Mouse (Mus musculus): ENCODE data around the gene Mia3. TPM values are rescaled to one million over a fixed set of nuclear protein-coding genes. Genes with fewer than 3 reads are reported as not detected.
"Not testable (repeated sequence)": the region's sequence is repeated elsewhere in the genome, so short reads cannot be mapped to it uniquely, and the experiment has no call there.

Mia3 gene
- polyA plus RNA-seq, 1 experiment from 2014 or later, result 67.3 TPM

GRCm38 (mm10) chr1:183349840-183350239, 19.5 kb downstream of the Mia3 start:
- Histone ChIP-seq H3K27me3 (replicated peaks; ENCODE audit: control insufficient read depth, insufficient read depth, low read length) (no peaks in the 10 kb centered on the region), H3K4me1 (ENCODE audit: control insufficient read depth, insufficient read depth, low read length) (peaks cover 7% of the 10 kb centered on the region), H3K4me2 (ENCODE audit: low read depth, low read length) (no peak overlapping the region), H3K9ac (ENCODE audit: low read depth, low read length) (no peak overlapping the region), H3K9me3 (ENCODE audit: control insufficient read depth, low read length) (no peaks in the 10 kb centered on the region), H3K27ac (ENCODE audit: low read length) (no peak overlapping the region), H3K36me3 (ENCODE audit: control insufficient read depth, insufficient read depth, low read length) (peaks cover 12% of the 10 kb centered on the region), H3K4me3 (ENCODE audit: low read length) (no peak overlapping the region)
- ATAC-seq, result no peak
- 19% methylated on average over 6 of the region's 6 CpGs for WGBS

GRCm38 (mm10) chr1:183345817-183346195, 23.5 kb downstream of the Mia3 start:
- Histone ChIP-seq H3K27me3 (replicated peaks; ENCODE audit: control insufficient read depth, insufficient read depth, low read length) (no peaks in the 10 kb centered on the region), H3K4me3 (ENCODE audit: low read length) (peak overlapping the region; percentile 83), H3K4me2 (ENCODE audit: low read depth, low read length) (peak overlapping the region; percentile 90), H3K9me3 (ENCODE audit: control insufficient read depth, low read length) (no peaks in the 10 kb centered on the region), H3K27ac (ENCODE audit: low read length) (peak overlapping the region; percentile 38), H3K9ac (ENCODE audit: low read depth, low read length) (peak overlapping the region; percentile 87), H3K36me3 (ENCODE audit: control insufficient read depth, insufficient read depth, low read length) (peaks cover 3% of the 10 kb centered on the region), H3K4me1 (ENCODE audit: control insufficient read depth, insufficient read depth, low read length) (peaks cover 7% of the 10 kb centered on the region)
- WGBS, result 1% methylated on average over 10 of the region's 10 CpGs
- no peak for ATAC-seq

- Histone ChIP-seq H3K9me3 (ENCODE audit: control insufficient read depth, low read length) (no peaks in the 10 kb centered on the region), H3K36me3 (ENCODE audit: control insufficient read depth, insufficient read depth, low read length) (peaks cover 3% of the 10 kb centered on the region), H3K4me1 (ENCODE audit: control insufficient read depth, insufficient read depth, low read length) (peaks cover 7% of the 10 kb centered on the region), H3K4me3 (ENCODE audit: low read length) (peak overlapping the region; percentile 83), H3K4me2 (ENCODE audit: low read depth, low read length) (peak overlapping the region; percentile 90), H3K9ac (ENCODE audit: low read depth, low read length) (peak overlapping the region; percentile 87), H3K27me3 (replicated peaks; ENCODE audit: control insufficient read depth, insufficient read depth, low read length) (no peaks in the 10 kb centered on the region), H3K27ac (ENCODE audit: low read length) (peak overlapping the region; percentile 87)
- WGBS, result under 1% methylated on average over 72 of the region's 72 CpGs
- ATAC-seq, result peak; percentile 98
These were observed 24.2 kb downstream of the Mia3 start for GRCm38 (mm10) chr1:183344886-183345816.

- H3K4me1 ChIP-seq (ENCODE audit: control insufficient read depth, insufficient read depth, low read length); ATAC-seq; H3K4me2 ChIP-seq (ENCODE audit: low read depth, low read length); H3K9ac ChIP-seq (ENCODE audit: low read depth, low read length); H3K36me3 ChIP-seq (ENCODE audit: control insufficient read depth, insufficient read depth, low read length); H3K27me3 ChIP-seq (replicated peaks; ENCODE audit: control insufficient read depth, insufficient read depth, low read length); H3K27ac ChIP-seq (ENCODE audit: low read length); H3K9me3 ChIP-seq (ENCODE audit: control insufficient read depth, low read length); H3K4me3 ChIP-seq (ENCODE audit: low read length): not testable (repeated sequence)
- WGBS, result 100% methylated on average over 1 of the region's 1 CpGs
These were observed 26.5 kb downstream of the Mia3 start for GRCm38 (mm10) chr1:183342902-183343301.

- H3K27me3 ChIP-seq (replicated peaks; ENCODE audit: control insufficient read depth, insufficient read depth, low read length), result no peaks in the 10 kb centered on the region
- H3K9me3 ChIP-seq (ENCODE audit: control insufficient read depth, low read length), result peaks cover 3% of the 10 kb centered on the region; the same call in 1 of the 2 replicates
- no peak overlapping the region for H3K27ac ChIP-seq (ENCODE audit: low read length)
- H3K4me3 ChIP-seq (ENCODE audit: low read length), result no peak overlapping the region
- no peak overlapping the region for H3K9ac ChIP-seq (ENCODE audit: low read depth, low read length)
- WGBS, result 91% methylated on average over 8 of the region's 8 CpGs
- ATAC-seq, result no peak
- no peaks in the 10 kb centered on the region for H3K4me1 ChIP-seq (ENCODE audit: control insufficient read depth, insufficient read depth, low read length)
- H3K36me3 ChIP-seq (ENCODE audit: control insufficient read depth, insufficient read depth, low read length), result peaks cover 29% of the 10 kb centered on the region
- no peak overlapping the region for H3K4me2 ChIP-seq (ENCODE audit: low read depth, low read length)
These were observed 42.2 kb downstream of the Mia3 start for GRCm38 (mm10) chr1:183327171-183327570.

- Histone ChIP-seq H3K36me3 (ENCODE audit: control insufficient read depth, insufficient read depth, low read length) (peaks cover 17% of the 10 kb centered on the region), H3K4me3 (ENCODE audit: low read length) (no peak overlapping the region), H3K4me2 (ENCODE audit: low read depth, low read length) (no peak overlapping the region), H3K27ac (ENCODE audit: low read length) (no peak overlapping the region), H3K27me3 (replicated peaks; ENCODE audit: control insufficient read depth, insufficient read depth, low read length) (no peaks in the 10 kb centered on the region), H3K9ac (ENCODE audit: low read depth, low read length) (no peak overlapping the region), H3K9me3 (ENCODE audit: control insufficient read depth, low read length) (peaks cover 3% of the 10 kb centered on the region; the same call in 1 of the 2 replicates), H3K4me1 (ENCODE audit: control insufficient read depth, insufficient read depth, low read length) (no peaks in the 10 kb centered on the region)
- ATAC-seq, result no peak
- 95% methylated on average over 6 of the region's 6 CpGs for WGBS
These were observed 44.9 kb downstream of the Mia3 start for GRCm38 (mm10) chr1:183324433-183324832.

GRCm38 (mm10) chr1:183323923-183324322, 45.4 kb downstream of the Mia3 start:
- Histone ChIP-seq H3K27me3 (replicated peaks; ENCODE audit: control insufficient read depth, insufficient read depth, low read length) (no peaks in the 10 kb centered on the region), H3K27ac (ENCODE audit: low read length) (no peak overlapping the region), H3K36me3 (ENCODE audit: control insufficient read depth, insufficient read depth, low read length) (peaks cover 17% of the 10 kb centered on the region), H3K9me3 (ENCODE audit: control insufficient read depth, low read length) (peaks cover 3% of the 10 kb centered on the region; the same call in 1 of the 2 replicates), H3K4me1 (ENCODE audit: control insufficient read depth, insufficient read depth, low read length) (no peaks in the 10 kb centered on the region), H3K4me3 (ENCODE audit: low read length) (no peak overlapping the region), H3K9ac (ENCODE audit: low read depth, low read length) (no peak overlapping the region), H3K4me2 (ENCODE audit: low read depth, low read length) (no peak overlapping the region)
- 96% methylated on average over 2 of the region's 2 CpGs for WGBS
- ATAC-seq, result no peak

GRCm38 (mm10) chr1:183322496-183322895, 46.9 kb downstream of the Mia3 start:
- not testable (repeated sequence) for H3K4me1 ChIP-seq (ENCODE audit: control insufficient read depth, insufficient read depth, low read length); H3K9ac ChIP-seq (ENCODE audit: low read depth, low read length); H3K4me2 ChIP-seq (ENCODE audit: low read depth, low read length); H3K27me3 ChIP-seq (replicated peaks; ENCODE audit: control insufficient read depth, insufficient read depth, low read length); H3K27ac ChIP-seq (ENCODE audit: low read length); H3K4me3 ChIP-seq (ENCODE audit: low read length); H3K9me3 ChIP-seq (ENCODE audit: control insufficient read depth, low read length); ATAC-seq
- H3K36me3 ChIP-seq (ENCODE audit: control insufficient read depth, insufficient read depth, low read length), result peaks cover 22% of the 10 kb centered on the region
- WGBS, result 84% methylated on average over 5 of the region's 5 CpGs

- Histone ChIP-seq H3K4me1 (ENCODE audit: control insufficient read depth, insufficient read depth, low read length) (no peaks in the 10 kb centered on the region), H3K9me3 (ENCODE audit: control insufficient read depth, low read length) (peaks cover 3% of the 10 kb centered on the region; the same call in 1 of the 2 replicates), H3K9ac (ENCODE audit: low read depth, low read length) (no peak overlapping the region), H3K4me2 (ENCODE audit: low read depth, low read length) (no peak overlapping the region), H3K27me3 (replicated peaks; ENCODE audit: control insufficient read depth, insufficient read depth, low read length) (no peaks in the 10 kb centered on the region), H3K36me3 (ENCODE audit: control insufficient read depth, insufficient read depth, low read length) (peaks cover 18% of the 10 kb centered on the region), H3K27ac (ENCODE audit: low read length) (no peak overlapping the region), H3K4me3 (ENCODE audit: low read length) (no peak overlapping the region)
- WGBS, result 72% methylated on average over 3 of the region's 3 CpGs
- ATAC-seq, result no peak
These were observed 48.6 kb downstream of the Mia3 start for GRCm38 (mm10) chr1:183320708-183321107.

All from intestine, embryonic 16.5 days (tissue).